In the genomic region with DNA sequence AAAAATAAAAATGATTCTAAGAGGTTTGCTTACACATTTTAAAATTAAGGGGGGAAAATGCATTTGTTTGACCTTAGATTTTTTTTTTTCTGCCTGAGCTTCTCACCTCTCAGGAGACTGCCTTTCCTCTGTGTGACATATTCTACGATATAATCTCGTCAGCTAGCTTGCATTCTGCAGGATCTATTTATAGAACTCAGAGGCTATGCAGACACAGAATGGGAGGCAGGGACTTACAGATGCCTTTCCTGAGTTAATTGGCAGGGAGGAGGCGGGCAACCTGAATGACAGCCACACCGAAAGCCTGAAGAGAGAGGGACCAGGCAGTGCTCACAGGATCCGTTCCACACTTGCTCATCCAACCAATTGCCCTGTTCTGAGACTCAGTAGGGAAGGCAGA, we compare ENCODE assay signal across 12 mouse cellular contexts. TPM values are rescaled to one million over a fixed set of nuclear protein-coding genes. Genes with fewer than 3 reads are reported as not detected.
DNase-seq lines count a peak whose midpoint lies in the region; ATAC-seq lines count a peak whose summit lies in the region.
"Had no signal": no experiment of that assay in that cellular context is flagged by ENCODE, and none has a peak within 500 bp of the region (broad histone marks: within the 10 kb centered on the region; RNA-seq: fewer than 3 reads in every experiment).

No protein-coding gene starts in this region.

- no peaks in the 10 kb centered on the region for H3K36me3 ChIP-seq in midbrain, embryonic 13.5 days
- no peaks in the 10 kb centered on the region for H3K36me3 ChIP-seq in midbrain, embryonic 10.5 days
- no peaks in the 10 kb centered on the region for H3K36me3 ChIP-seq in heart, embryonic 16.5 days (ENCODE audit: control insufficient read depth, insufficient read depth)

- WGBS in midbrain, embryonic 13.5 days = 12% methylated on average over 5 of the region's 5 CpGs
- WGBS in midbrain, embryonic 10.5 days = 54% methylated on average over 5 of the region's 5 CpGs
- WGBS in heart, embryonic 16.5 days = 11% methylated on average over 5 of the region's 5 CpGs

- H3K4me2 ChIP-seq in midbrain, embryonic 13.5 days (replicated peaks) = 0 out of 2 replicates have a peak overlapping the region, but pooled peaks have one; percentile 9
- peak overlapping the region; percentile 15; the same call in 1 of the 2 replicates for H3K4me2 ChIP-seq in heart, embryonic 16.5 days (ENCODE audit: low read depth, low read length)

- peak overlapping the region; percentile 44; the same call in 1 of the 2 replicates for H3K9ac ChIP-seq in midbrain, embryonic 13.5 days (replicated peaks)
- no peak overlapping the region for H3K9ac ChIP-seq in heart, embryonic 16.5 days (ENCODE audit: low read length)

- ATAC-seq in midbrain, embryonic 13.5 days = peak; percentile 83
- ATAC-seq in heart, embryonic 16.5 days (replicated peaks; ENCODE audit: extremely low read depth, insufficient read depth, low FRiP score) = peak; percentile 95
- ATAC-seq: CD4-positive, CD25-positive, alpha-beta regulatory T cell, adult 4 months had no signal

- H3K27ac ChIP-seq in midbrain, embryonic 13.5 days = peak overlapping the region; percentile 54
- H3K27ac ChIP-seq in midbrain, embryonic 10.5 days (replicated peaks) = no peak overlapping the region
- H3K27ac ChIP-seq in heart, embryonic 16.5 days (ENCODE audit: low read length) = peak overlapping the region; percentile 58

- no peaks in the 10 kb centered on the region for H3K9me3 ChIP-seq in midbrain, embryonic 13.5 days
- H3K9me3 ChIP-seq in midbrain, embryonic 10.5 days (replicated peaks) = no peaks in the 10 kb centered on the region
- no peaks in the 10 kb centered on the region for H3K9me3 ChIP-seq in heart, embryonic 16.5 days (replicated peaks; ENCODE audit: control insufficient read depth, low read length)

- DNase-seq in embryo, embryonic 11 days = peak; percentile 17
- no peak for DNase-seq in embryo, embryonic 9.5 days (ENCODE audit: extremely low spot score)
- no peak for DNase-seq in midbrain, embryonic 10.5 days (ENCODE audit: low spot score)
- peak; percentile 53 for DNase-seq in retina, postnatal 1 day
- DNase-seq in adrenal gland, adult 2 months = no peak
- no peak for DNase-seq in adrenal gland, adult 18-20 months (ENCODE audit: low spot score in 2 of 2)
- DNase-seq: liver; lung, postnatal 36 days; thymus, adult 18-20 months had no signal

- H3K4me1 ChIP-seq in midbrain, embryonic 13.5 days (replicated peaks) = peaks cover 32% of the 10 kb centered on the region
- peaks cover 8% of the 10 kb centered on the region for H3K4me1 ChIP-seq in midbrain, embryonic 10.5 days
- peaks cover 12% of the 10 kb centered on the region for H3K4me1 ChIP-seq in heart, embryonic 16.5 days (ENCODE audit: control insufficient read depth, insufficient read depth, low read length)

- H3K4me3 ChIP-seq in midbrain, embryonic 13.5 days (replicated peaks) = no peak overlapping the region
- no peak overlapping the region for H3K4me3 ChIP-seq in midbrain, embryonic 10.5 days
- no peak overlapping the region for H3K4me3 ChIP-seq in heart, embryonic 16.5 days (ENCODE audit: low read length)

- no peaks in the 10 kb centered on the region for H3K27me3 ChIP-seq in midbrain, embryonic 13.5 days
- no peaks in the 10 kb centered on the region for H3K27me3 ChIP-seq in midbrain, embryonic 10.5 days (ENCODE audit: low read depth, poor library complexity, severe bottlenecking)
- H3K27me3 ChIP-seq in heart, embryonic 16.5 days (ENCODE audit: control insufficient read depth, insufficient read depth, low read length) = no peaks in the 10 kb centered on the region

RNA-seq across cellular contexts. Expression of gene Mapk10, which starts 34.1 kb away (rescaled TPM):
- polyA plus RNA-seq in midbrain, embryonic 13.5 days (2015; fragmentation: Nextera tagmentation; extraction: Ambion mirVana) = 104 and 107 TPM in 2 replicates
- polyA plus RNA-seq in midbrain, embryonic 10.5 days (2016; fragmentation: Nextera tagmentation; extraction: Ambion mirVana) = 14.9 and 36.6 TPM in 2 replicates
- 2.7 and 3.6 TPM in 2 replicates for polyA plus RNA-seq in heart, embryonic 16.5 days (2015; fragmentation: Nextera tagmentation; extraction: Ambion mirVana)
- 1 to 10 TPM; 7.2 to 7.4 TPM for total RNA-seq in adrenal gland, adult 2 months (2021)
- polyA plus RNA-seq in adrenal gland, adult 2 months (2012; rRNA removed) = 0.99 and 1.1 TPM in 2 replicates
- total RNA-seq in adrenal gland, adult 18-20 months (2021) = 1 to 10 TPM; 5.7 to 9.8 TPM
- polyA plus RNA-seq: CD4-positive, CD25-positive, alpha-beta regulatory T cell, adult 4 months had no signal

Comparison
In these comparisons a context has a peak if more than half of its experiments do, and no peak if none do; other contexts are left out.
1. DNase-seq: peak in embryo, embryonic 11 days (single experiment) and retina, postnatal 1 day (single experiment); none in embryo, embryonic 9.5 days (single experiment), midbrain, embryonic 10.5 days (single experiment), adrenal gland, adult 2 months (single experiment) and adrenal gland, adult 18-20 months (0 of 2).